In genomic region chr4:105658581-105658980, GRCm38 (mm10) we compare ENCODE assay signal across 25 mouse cellular contexts.
DNase-seq lines count a peak whose midpoint lies in the region; ATAC-seq and TF ChIP-seq lines count a peak whose summit lies in the region.
"Had no signal": no experiment of that assay in that cellular context is flagged by ENCODE, and none has a peak within 500 bp of the region (broad histone marks: within the 10 kb centered on the region; RNA-seq: fewer than 3 reads in every experiment).

No protein-coding gene starts in this region.

- H3K4me2 ChIP-seq in limb, embryonic 12.5 days, result no peak overlapping the region
- H3K4me2 ChIP-seq: embryonic facial prominence, embryonic 12.5 days; heart, embryonic 13.5 days; hindbrain, embryonic 12.5 days; liver, embryonic 13.5 days; midbrain, embryonic 12.5 days had no signal

- 0 out of 2 replicates have a peak overlapping the region, but pooled peaks have one; percentile 53 for H3K27ac ChIP-seq in limb, embryonic 12.5 days
- H3K27ac ChIP-seq: embryonic facial prominence, embryonic 12.5 days; heart, embryonic 13.5 days; hindbrain, embryonic 12.5 days; left cerebral cortex, adult 2 months; liver, embryonic 13.5 days; midbrain, embryonic 12.5 days had no signal

- no peak overlapping the region for H3K4me3 ChIP-seq in limb, embryonic 12.5 days (replicated peaks)
- H3K4me3 ChIP-seq in lung, adult 2 months (replicated peaks; ENCODE audit: extremely low read depth, low read depth, low read length), result no peak overlapping the region
- H3K4me3 ChIP-seq: embryonic facial prominence, embryonic 12.5 days; erythroblast, embryonic 14.5 days; heart, embryonic 13.5 days; hindbrain, embryonic 12.5 days; left cerebral cortex, adult 2 months; liver, embryonic 13.5 days; midbrain, embryonic 12.5 days had no signal

- H3K27me3 ChIP-seq in limb, embryonic 12.5 days, result no peaks in the 10 kb centered on the region
- H3K27me3 ChIP-seq: embryonic facial prominence, embryonic 12.5 days; heart, embryonic 13.5 days; hindbrain, embryonic 12.5 days; liver, embryonic 13.5 days; midbrain, embryonic 12.5 days had no signal

- intact Hi-C loops in heart, postnatal 25 days (cut with DNase I), result no loop called here

- no peak for TF ChIP-seq CTCF in lung, adult 2 months (IDR thresholded peaks at IDR 0.05; ENCODE audit: insufficient read depth, low read length)

- no peaks in the 10 kb centered on the region for H3K9me3 ChIP-seq in limb, embryonic 12.5 days
- H3K9me3 ChIP-seq: embryonic facial prominence, embryonic 12.5 days; heart, embryonic 13.5 days; hindbrain, embryonic 12.5 days; liver, embryonic 13.5 days; midbrain, embryonic 12.5 days had no signal

- no peak for TF ChIP-seq POLR2A in lung, adult 2 months (IDR thresholded peaks at IDR 0.05; ENCODE audit: borderline replicate concordance, extremely low read depth, low read depth, low read length)

- peaks cover 19% of the 10 kb centered on the region for H3K4me1 ChIP-seq in limb, embryonic 12.5 days (replicated peaks)
- no peaks in the 10 kb centered on the region for H3K4me1 ChIP-seq in lung, adult 2 months (ENCODE audit: control insufficient read depth, insufficient read depth, low read length)
- H3K4me1 ChIP-seq: heart, embryonic 13.5 days; hindbrain, embryonic 12.5 days; liver, embryonic 13.5 days; midbrain, embryonic 12.5 days had no signal

- H3K9ac ChIP-seq in limb, embryonic 12.5 days (replicated peaks), result no peak overlapping the region
- H3K9ac ChIP-seq: embryonic facial prominence, embryonic 12.5 days; heart, embryonic 13.5 days; hindbrain, embryonic 12.5 days; liver, embryonic 13.5 days; midbrain, embryonic 12.5 days had no signal

- 28% methylated on average over 3 of the region's 3 CpGs for WGBS in limb, embryonic 12.5 days
- 64% methylated on average over 3 of the region's 3 CpGs for WGBS in lung, adult 2 months

- no peak for ATAC-seq in limb, embryonic 12.5 days (ENCODE audit: insufficient number of reproducible peaks, insufficient read depth, low FRiP score, low TSS enrichment, low read depth)
- ATAC-seq: activated CD4-positive, CD25-positive, alpha-beta regulatory T cell, adult 4 months; forebrain, embryonic 14.5 days had no signal

- H3K36me3 ChIP-seq in limb, embryonic 12.5 days, result no peaks in the 10 kb centered on the region
- H3K36me3 ChIP-seq: embryonic facial prominence, embryonic 12.5 days; heart, embryonic 13.5 days; hindbrain, embryonic 12.5 days; liver, embryonic 13.5 days; midbrain, embryonic 12.5 days had no signal

- peak; percentile 32 to 67 for DNase-seq in heart, adult 18-20 months
- no peak for DNase-seq in heart, postnatal 25 days (ENCODE audit: low spot score)
- DNase-seq in ZHBTc4 (ENCODE audit: low read depth, low spot score), result peak; percentile 79
- DNase-seq in heart, adult 9 months (ENCODE audit: low spot score in 2 of 2), result peak; percentile 19 to 58
- no peak for DNase-seq in spleen, adult 18-20 months
- no peak for DNase-seq in adrenal gland, adult (ENCODE audit: inconsistent age in 2 of 2, low spot score in 1 of 2)
- DNase-seq in lung, adult 2 months, result no peak
- DNase-seq: adrenal gland, postnatal 25 days; B cell, adult 2 months; cerebellum, adult 11 months; cerebellum, postnatal 10 days; kidney, adult 9 months; kidney, postnatal 25 days; left cerebral cortex, postnatal 4 days; liver, embryonic 13.5 days; thymus, postnatal 36 days had no signal

Comparison
In these comparisons a context has a peak if more than half of its experiments do, and no peak if none do; other contexts are left out.
1. DNase-seq: peak in heart, adult 18-20 months (2 of 2), ZHBTc4 (single experiment) and heart, adult 9 months (2 of 2); none in heart, postnatal 25 days (single experiment), spleen, adult 18-20 months (0 of 2), adrenal gland, adult (0 of 2) and lung, adult 2 months (single experiment).